Mouse (Mus musculus): ENCODE data around the gene Magi1.

The Magi1 gene

DNA sequence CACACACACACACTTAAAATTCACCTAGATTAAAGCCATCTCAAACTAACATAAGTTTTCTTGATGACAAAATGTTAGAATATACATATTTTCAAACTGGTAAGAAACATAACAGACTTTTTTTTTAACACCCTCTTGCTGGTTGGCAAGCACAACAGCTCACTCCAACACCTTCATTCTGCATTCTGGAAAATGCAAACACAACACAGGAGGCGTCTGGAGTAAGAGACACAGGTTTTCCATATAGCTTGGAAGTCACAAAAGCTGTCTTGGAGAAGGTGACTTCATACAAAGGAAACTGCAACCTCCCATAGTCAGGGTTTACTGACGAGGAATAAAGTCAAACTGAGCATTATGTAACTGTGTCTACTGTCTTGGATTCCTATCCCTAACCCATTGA is 381.5 kb downstream of the Magi1 start:
- no peak for DNase-seq (ENCODE audit: extremely low spot score, low spot score)

GRCm38 (mm10) chr6:93901408-93901807 is 382.3 kb downstream of the Magi1 start:
- no peak for DNase-seq (ENCODE audit: extremely low spot score, low spot score)

DNA sequence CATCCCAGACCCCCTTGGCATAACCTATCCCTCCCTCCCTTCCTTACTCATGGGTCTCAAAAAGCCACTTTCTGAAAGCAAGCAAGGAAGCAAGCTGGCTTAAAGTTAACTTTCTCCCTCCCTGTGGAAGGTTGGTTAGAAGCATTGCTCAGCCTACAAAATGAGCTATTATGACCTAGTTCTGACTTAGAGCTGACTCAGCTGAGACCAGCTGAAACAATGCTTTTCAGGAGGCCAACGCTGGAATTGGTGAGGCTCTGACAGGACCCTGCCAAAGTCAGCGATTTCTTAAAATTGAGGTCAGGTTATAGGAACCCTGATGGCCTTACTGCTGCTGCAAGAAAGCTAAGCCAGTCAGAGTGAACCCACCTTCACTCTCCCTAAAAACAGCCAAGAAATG is 386.2 kb downstream of the Magi1 start:
- DNase-seq (ENCODE audit: extremely low spot score, low spot score) = no peak

GRCm38 (mm10) chr6:93895721-93896120 is 388.0 kb downstream of the Magi1 start:
- DNase-seq (ENCODE audit: extremely low spot score, low spot score) = no peak

GRCm38 (mm10) chr6:93893956-93894355 is 389.8 kb downstream of the Magi1 start:
- DNase-seq (ENCODE audit: extremely low spot score, low spot score) = no peak

- DNase-seq (ENCODE audit: extremely low spot score, low spot score) = peak; percentile 23
These were observed 390.8 kb downstream of the Magi1 start for GRCm38 (mm10) chr6:93892922-93893321.

GRCm38 (mm10) chr6:93890011-93890410 is 393.7 kb downstream of the Magi1 start:
- no peak for DNase-seq (ENCODE audit: extremely low spot score, low spot score)

DNA sequence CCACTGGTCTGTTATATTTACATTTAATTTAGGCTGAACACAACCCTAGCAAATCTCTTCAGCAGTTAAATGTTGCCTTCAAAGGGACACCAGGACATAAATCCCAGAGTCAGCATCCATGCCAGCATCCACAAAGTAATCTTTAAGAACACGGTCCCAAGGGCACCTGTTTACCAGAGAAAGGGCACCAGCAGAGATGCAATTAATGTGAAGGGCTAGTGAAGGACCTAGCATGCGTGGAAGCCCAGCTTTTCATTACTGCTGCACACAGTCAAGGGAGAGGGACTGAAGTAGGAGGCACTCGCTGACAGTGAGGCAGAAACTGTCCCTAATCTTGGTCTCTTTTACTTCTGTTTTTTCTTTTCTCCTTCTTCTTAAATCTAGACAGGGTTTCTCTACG is 406.4 kb downstream of the Magi1 start:
- no peak for DNase-seq (ENCODE audit: extremely low spot score, low spot score)

DNA sequence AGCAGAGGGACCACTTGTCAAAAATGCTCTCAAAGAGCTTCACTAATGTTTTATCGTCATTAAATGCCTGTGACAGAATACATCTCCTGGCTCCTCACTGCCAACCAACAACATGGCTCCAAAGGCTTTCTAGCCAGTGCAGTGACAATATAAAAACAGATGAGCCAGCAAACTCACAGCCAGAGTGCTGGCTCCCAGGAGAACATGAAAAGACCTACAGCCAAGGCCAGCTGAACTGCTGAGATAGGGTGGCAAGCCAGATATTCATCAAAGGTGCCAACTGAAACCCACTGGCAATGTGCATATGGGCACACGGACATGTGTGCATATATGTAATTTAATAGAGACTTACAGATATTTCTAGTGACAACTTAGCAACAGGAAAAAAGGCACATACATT is 408.8 kb downstream of the Magi1 start:
- DNase-seq (ENCODE audit: extremely low spot score, low spot score) = no peak

DNA sequence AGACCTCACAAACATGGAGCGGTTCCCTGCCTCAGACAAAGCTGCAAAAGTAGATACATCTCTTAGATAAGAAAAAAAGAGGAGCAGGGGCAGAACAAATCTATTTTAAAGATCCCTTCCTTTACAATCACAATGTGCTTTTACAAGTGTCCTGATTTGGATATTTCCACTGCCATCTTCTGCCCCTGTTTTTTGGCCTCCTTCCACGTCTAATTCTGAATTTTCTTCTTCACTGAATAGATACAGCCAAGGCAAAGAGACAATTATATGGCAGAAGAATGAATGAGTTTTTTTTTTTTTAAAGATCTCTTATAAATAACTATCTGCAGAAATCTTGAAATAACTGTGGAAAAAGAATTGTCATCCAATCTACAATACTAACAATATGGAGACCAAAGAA is 409.3 kb downstream of the Magi1 start:
- DNase-seq (ENCODE audit: extremely low spot score, low spot score) = no peak

- no peak for DNase-seq (ENCODE audit: extremely low spot score, low spot score)
These were observed 410.2 kb downstream of the Magi1 start for GRCm38 (mm10) chr6:93873536-93873935.

- no peak for DNase-seq (ENCODE audit: extremely low spot score, low spot score)
These were observed 412.2 kb downstream of the Magi1 start for GRCm38 (mm10) chr6:93871516-93871915.

DNA sequence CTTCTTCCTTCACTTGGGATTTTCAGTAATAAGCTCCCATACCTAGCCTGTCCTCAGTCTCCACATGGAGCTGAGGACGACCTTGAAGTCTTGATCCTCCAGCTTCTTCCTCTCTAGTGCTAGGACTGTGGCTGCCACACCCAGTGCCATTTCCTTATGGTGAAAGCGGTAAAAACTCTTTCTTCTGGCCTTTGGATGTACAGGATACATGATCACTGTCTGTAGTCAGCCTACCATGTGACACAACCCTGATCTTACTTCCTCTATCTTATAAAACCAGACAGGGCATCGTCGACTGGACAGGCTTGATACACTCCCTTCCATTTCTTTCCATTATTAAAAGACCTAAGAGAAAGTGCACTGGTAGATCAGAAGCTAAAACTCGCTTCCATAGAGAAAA is 413.7 kb downstream of the Magi1 start:
- DNase-seq (ENCODE audit: extremely low spot score, low spot score) = no peak

DNA sequence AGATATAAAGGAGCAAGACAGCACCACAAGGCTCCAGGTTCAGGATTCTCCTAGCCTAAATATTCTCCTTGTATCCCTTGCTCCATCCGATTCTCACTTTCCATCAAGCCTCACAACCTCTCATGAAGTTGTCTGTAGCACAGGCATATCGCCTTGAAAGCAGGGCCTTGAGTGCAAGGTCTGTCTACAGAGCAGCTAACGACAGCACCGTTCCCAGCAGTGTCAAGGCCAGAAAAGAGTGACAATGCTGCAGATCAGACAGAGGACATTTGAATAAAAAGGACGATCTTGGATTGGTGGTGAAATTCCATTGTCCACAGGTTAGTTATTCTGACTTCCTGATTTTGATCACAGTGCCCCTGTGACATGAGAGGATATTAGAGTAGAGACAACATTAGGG is 421.5 kb downstream of the Magi1 start:
- no peak for DNase-seq (ENCODE audit: extremely low spot score, low spot score)

DNA sequence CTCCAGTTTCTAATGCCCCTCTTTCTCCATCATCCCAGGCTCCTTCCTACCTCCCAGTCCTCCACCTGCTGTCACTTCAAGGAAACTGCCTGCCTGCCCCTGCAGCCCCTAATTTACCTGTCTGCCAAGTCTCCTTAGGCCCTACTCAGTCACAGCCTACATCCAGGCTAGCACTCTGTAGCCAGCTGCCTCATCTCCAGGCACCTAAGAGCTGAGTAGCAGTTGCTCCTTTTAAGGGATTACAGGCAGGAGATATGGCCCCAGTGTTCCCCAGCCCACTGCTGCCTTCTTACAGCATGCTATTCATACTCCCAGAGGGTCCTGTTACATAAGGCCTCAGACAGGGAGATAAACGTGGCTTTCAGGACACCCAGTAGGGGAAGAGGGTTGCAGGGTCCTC is 426.9 kb downstream of the Magi1 start:
- DNase-seq (ENCODE audit: extremely low spot score, low spot score) = no peak

GRCm38 (mm10) chr6:93855806-93856641 is 427.7 kb downstream of the Magi1 start:
- DNase-seq (ENCODE audit: extremely low spot score, low spot score) = no peak

- peak; percentile 28 for DNase-seq (ENCODE audit: extremely low spot score, low spot score)
These were observed 434.6 kb downstream of the Magi1 start for GRCm38 (mm10) chr6:93848942-93849790.

DNA sequence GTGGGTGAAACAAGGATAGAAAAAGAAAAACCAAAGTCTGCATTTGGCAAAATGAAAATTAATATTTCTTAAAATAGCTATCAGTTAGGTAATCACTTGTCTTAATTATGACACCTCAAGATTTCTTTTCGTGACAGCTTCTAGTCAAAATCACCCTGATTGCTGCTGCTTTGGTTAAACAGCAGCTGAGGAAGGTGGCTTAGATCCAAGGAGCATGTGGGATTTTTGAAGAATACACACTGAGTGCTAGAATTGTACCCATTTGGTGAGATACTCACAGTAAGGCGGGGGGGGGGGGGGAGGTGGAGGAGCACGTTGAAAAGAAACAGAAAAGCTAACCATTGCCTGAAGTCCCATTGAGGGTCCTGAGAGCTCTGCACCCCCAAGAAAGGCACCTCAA is 438.2 kb downstream of the Magi1 start:
- DNase-seq (ENCODE audit: extremely low spot score, low spot score) = no peak

- DNase-seq (ENCODE audit: extremely low spot score, low spot score) = no peak
These were observed 438.6 kb downstream of the Magi1 start for GRCm38 (mm10) chr6:93845080-93845479.

DNA sequence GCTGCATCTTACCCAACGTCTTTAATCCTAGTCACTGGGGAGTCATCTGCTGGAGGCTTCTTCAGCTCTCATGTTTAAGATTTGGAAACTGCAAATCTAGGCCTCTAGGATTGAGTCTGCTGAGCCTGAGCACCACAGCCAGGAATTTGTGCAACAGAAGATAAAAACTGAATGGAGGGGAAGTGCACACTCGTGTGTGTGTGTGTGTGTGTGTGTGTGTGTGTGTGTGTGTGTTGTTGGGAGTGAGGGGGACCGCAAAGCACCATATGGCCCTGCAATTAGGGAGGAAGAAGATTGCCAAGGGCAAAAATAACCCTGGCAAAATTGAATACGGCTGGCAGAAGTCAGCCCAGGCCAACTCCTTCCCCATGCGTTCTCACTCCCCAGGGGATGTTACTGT is 439.1 kb downstream of the Magi1 start:
- no peak for DNase-seq (ENCODE audit: extremely low spot score, low spot score)

DNA sequence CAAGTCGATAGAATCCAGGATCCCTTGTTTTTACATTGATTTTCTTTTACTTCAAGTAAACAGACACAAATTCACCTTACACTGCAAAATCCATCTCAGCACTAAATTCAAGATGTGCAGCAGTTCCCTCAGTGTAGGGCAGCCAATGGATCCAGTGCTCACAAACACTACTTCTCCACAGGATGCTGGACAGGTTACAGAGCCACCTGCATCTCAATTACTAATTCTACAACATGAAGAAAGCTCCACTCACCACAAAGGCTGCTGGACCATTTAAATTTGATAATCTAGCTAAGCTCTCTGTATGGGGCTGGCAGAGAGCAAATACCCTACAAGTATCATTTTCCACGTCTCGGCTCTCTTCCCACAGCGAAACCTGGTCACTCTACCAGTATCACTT is 445.3 kb downstream of the Magi1 start:
- DNase-seq (ENCODE audit: extremely low spot score, low spot score) = no peak

- DNase-seq (ENCODE audit: extremely low spot score, low spot score) = no peak
These were observed 447.1 kb downstream of the Magi1 start for GRCm38 (mm10) chr6:93836585-93836984.

DNA sequence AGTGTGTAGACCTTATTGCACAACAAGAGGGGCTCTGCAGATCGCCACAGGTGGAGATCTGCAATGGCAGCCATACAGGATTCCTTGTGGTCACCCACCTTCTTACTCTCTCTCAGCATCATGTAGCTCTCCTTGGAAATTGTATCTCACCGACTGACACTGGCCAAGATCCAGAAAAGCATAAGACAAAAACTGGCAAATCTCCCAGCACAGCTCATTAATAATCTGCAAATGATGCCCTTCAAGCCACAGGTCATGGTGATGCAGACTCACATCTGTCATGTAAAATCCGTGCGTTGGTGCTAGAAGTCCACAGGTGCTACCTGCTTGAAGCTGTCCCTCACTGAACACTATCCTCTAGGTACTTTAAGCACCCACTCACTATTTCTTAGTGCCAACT is 448.5 kb downstream of the Magi1 start:
- DNase-seq (ENCODE audit: extremely low spot score, low spot score) = no peak
